Mouse (Mus musculus) E14TG2a.4 (cell line): ENCODE measurements around the gene Rnf150.

ENCODE experiments used
- CTCF ChIP-seq: conservative IDR thresholded peaks from 2 replicates; pipeline ENCODE4 v1.5.1; 2014; ENCODE audit warnings: low read length
- POU5F1 ChIP-seq: IDR thresholded peaks from 2 replicates; pipeline ENCODE4 v1.6.1; 2014; ENCODE audit warnings: low read length, borderline replicate concordance

GRCm38 (mm10) chr8:82900958-82901357, 37.8 kb downstream of the Rnf150 start:
- TF ChIP-seq CTCF (no peak), POU5F1 (no peak)
